Mouse (Mus musculus): Measurements from ENCODE around the gene Lct.
"Not testable (repeated sequence)": the region's sequence is repeated elsewhere in the genome, so short reads cannot be mapped to it uniquely, and the experiment has no call there.

The Lct gene

GRCm38 (mm10) chr1:128295717-128296528 lies 32.2 kb downstream of the Lct start:
- no peak for DNase-seq (ENCODE audit: low read depth, low spot score)

GRCm38 (mm10) chr1:128295296-128295695 lies 32.8 kb downstream of the Lct start:
- no peak for DNase-seq (ENCODE audit: low read depth, low spot score)

GRCm38 (mm10) chr1:128293524-128293923 lies 34.6 kb downstream of the Lct start:
- no peak for DNase-seq (ENCODE audit: low read depth, low spot score)

- no peak for DNase-seq (ENCODE audit: low read depth, low spot score)
Observed at GRCm38 (mm10) chr1:128290295-128290694, 37.8 kb downstream of the Lct start.

GRCm38 (mm10) chr1:128285136-128285535 lies 43.0 kb downstream of the Lct start:
- DNase-seq (ENCODE audit: low read depth, low spot score): no peak

GRCm38 (mm10) chr1:128284157-128284690 lies 43.9 kb downstream of the Lct start:
- no peak for DNase-seq (ENCODE audit: low read depth, low spot score)

GRCm38 (mm10) chr1:128282924-128283323 lies 45.2 kb downstream of the Lct start:
- DNase-seq (ENCODE audit: low read depth, low spot score): no peak

GRCm38 (mm10) chr1:128281753-128282152 lies 46.4 kb downstream of the Lct start:
- no peak for DNase-seq (ENCODE audit: low read depth, low spot score)

- DNase-seq (ENCODE audit: low read depth, low spot score): no peak
Observed at GRCm38 (mm10) chr1:128278563-128278962, 49.6 kb downstream of the Lct start.

GRCm38 (mm10) chr1:128275908-128276307 lies 52.2 kb downstream of the Lct start:
- DNase-seq (ENCODE audit: low read depth, low spot score): no peak

- no peak for DNase-seq (ENCODE audit: low read depth, low spot score)
Observed at GRCm38 (mm10) chr1:128270731-128271130, 57.4 kb downstream of the Lct start.

- not testable (repeated sequence) for DNase-seq (ENCODE audit: low read depth, low spot score)
Observed at GRCm38 (mm10) chr1:128267061-128267460, 61.1 kb downstream of the Lct start.

- DNase-seq (ENCODE audit: low read depth, low spot score): no peak
Observed at GRCm38 (mm10) chr1:128244727-128245355, 83.3 kb downstream of the Lct start.

- DNase-seq (ENCODE audit: low read depth, low spot score): peak; percentile 96
Observed at GRCm38 (mm10) chr1:128243996-128244726, 84.0 kb downstream of the Lct start.

GRCm38 (mm10) chr1:128243627-128243995 lies 84.5 kb downstream of the Lct start, which contains the start of gene Ubxn4:
Gene Ubxn4, plus strand, starts transcription at chr1:128243964.
- no peak for DNase-seq (ENCODE audit: low read depth, low spot score)

- no peak for DNase-seq (ENCODE audit: low read depth, low spot score)
Observed at GRCm38 (mm10) chr1:128235181-128235580, 92.9 kb downstream of the Lct start.

Measured in embryo, embryonic 11.5 days (tissue).